Mouse (Mus musculus): Measurements from ENCODE around the gene Insr. TPM values are rescaled to one million over a fixed set of nuclear protein-coding genes. Genes with fewer than 3 reads are reported as not detected.
"Not testable (repeated sequence)": the region's sequence is repeated elsewhere in the genome, so short reads cannot be mapped to it uniquely, and the experiment has no call there.

Insr gene
- polyA plus RNA-seq, 1 experiment: 35.7 TPM

DNA sequence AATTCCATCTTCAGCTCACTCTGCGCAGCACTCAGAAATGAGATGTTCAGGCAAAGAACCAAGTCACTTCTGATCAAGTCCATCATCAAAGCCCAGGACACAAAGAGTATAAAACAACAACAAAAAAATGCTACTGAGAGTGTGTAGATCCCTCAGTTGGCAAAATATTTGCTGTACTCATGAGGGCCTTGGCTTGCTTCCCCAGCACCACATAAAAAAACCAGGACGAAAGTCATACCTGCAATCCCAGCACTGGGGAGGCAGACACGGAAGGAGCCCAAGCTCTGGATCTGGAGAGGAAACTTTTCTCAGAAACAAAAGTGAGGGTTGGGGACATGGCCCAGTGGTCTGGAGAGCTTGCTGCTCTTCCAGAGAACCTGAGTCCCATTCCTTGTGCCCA is 69.5 kb downstream of the Insr start:
- peak overlapping the region; percentile 28 for H3K27ac ChIP-seq (replicated peaks; ENCODE audit: low read depth, low read length)
- peaks cover 13% of the 10 kb centered on the region for H3K4me1 ChIP-seq (ENCODE audit: control insufficient read depth, insufficient read depth, insufficient read length, low read length)
- no peak overlapping the region for H3K4me3 ChIP-seq (ENCODE audit: insufficient read depth, low read depth, low read length)

DNA sequence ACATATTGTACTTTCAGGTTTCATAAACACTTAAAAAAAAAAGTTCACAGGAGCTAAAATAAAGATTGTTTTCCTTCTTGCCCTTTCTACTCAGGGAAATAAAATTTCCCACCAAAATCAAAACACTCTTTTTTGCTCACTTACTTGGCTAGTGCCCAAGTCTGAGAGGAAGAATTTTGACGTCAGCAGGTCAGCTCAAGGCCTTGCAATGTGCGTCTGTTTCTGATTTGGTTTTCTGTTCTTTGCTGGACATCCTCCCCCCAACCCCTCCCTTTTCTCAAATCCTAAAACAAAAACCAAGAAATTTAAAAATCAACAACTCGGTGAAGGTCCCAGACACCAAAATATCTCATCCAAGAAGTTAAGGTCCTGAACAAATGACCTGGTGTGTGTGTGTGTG is 70.1 kb downstream of the Insr start:
- peak overlapping the region; percentile 28 for H3K27ac ChIP-seq (replicated peaks; ENCODE audit: low read depth, low read length)
- H3K4me1 ChIP-seq (ENCODE audit: control insufficient read depth, insufficient read depth, insufficient read length, low read length): peaks cover 11% of the 10 kb centered on the region
- H3K4me3 ChIP-seq (ENCODE audit: insufficient read depth, low read depth, low read length): no peak overlapping the region

- Histone ChIP-seq H3K4me1 (ENCODE audit: control insufficient read depth, insufficient read depth, insufficient read length, low read length) (peaks cover 11% of the 10 kb centered on the region), H3K4me3 (ENCODE audit: insufficient read depth, low read depth, low read length) (no peak overlapping the region), H3K27ac (replicated peaks; ENCODE audit: low read depth, low read length) (peak overlapping the region; percentile 35; the same call in 1 of the 2 replicates)
Measured at GRCm38 (mm10) chr8:3208729-3209128, 70.7 kb downstream of the Insr start.

DNA sequence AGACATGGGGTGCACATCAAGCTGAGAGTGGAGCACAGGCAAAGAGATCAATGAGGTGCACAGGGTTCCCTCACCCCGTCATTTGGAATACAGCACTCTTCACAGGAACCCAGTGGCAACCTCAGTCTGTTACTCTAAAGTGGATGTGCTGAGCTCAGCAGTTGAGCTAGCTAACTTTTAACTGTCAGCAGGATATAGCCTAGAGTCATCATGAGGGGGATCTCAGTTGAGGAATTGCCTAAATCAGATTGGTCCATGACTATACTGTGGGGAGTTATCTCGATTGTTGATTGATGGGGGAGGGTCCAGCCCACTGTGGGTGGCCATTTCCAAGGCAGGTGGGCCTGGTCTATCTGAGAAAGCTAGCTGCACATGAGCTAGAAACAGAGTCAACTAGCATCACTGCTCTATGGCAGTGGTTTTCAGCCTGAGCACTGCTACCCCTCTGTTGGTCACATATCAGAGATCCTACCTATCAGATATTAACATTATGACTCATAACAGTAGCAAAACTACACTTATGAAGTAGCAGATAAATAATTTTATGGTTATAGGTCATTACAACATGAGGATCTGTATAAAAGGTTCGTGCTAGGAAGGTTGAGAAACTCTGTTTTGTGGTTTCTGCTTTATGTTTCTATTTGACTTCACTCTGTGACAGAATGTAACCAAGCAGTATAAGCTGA is 74.5 kb downstream of the Insr start:
- Histone ChIP-seq H3K27ac (replicated peaks; ENCODE audit: low read depth, low read length) (no peak overlapping the region), H3K4me1 (ENCODE audit: control insufficient read depth, insufficient read depth, insufficient read length, low read length) (peaks cover 3% of the 10 kb centered on the region; the same call in 1 of the 2 replicates), H3K4me3 (ENCODE audit: insufficient read depth, low read depth, low read length) (no peak overlapping the region)

- no peaks in the 10 kb centered on the region for H3K4me1 ChIP-seq (ENCODE audit: control insufficient read depth, insufficient read depth, insufficient read length, low read length)
- no peak overlapping the region for H3K27ac ChIP-seq (replicated peaks; ENCODE audit: low read depth, low read length)
- H3K4me3 ChIP-seq (ENCODE audit: insufficient read depth, low read depth, low read length): no peak overlapping the region
Measured at GRCm38 (mm10) chr8:3202792-3203191, 76.6 kb downstream of the Insr start.

DNA sequence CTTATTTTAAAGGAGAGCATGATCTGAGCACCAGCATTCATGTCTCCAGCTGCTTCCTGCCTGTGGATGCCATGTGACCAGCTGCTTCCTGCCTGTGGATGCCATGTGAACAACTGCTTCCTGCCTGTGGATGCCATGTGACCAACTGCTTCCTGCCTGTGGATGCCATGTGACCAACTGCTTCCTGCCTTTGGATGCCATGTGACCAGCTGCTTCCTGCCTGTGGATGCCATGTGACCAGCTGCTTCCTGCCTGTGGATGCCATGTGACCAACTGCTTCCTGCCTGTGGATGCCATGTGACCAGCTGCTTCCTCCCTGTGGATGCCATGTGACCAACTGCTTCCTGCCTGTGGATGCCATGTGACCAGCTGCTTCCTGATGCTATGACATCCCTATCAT is 85.1 kb downstream of the Insr start:
- not testable (repeated sequence) for H3K4me3 ChIP-seq (ENCODE audit: insufficient read depth, low read depth, low read length); H3K27ac ChIP-seq (replicated peaks; ENCODE audit: low read depth, low read length); H3K4me1 ChIP-seq (ENCODE audit: control insufficient read depth, insufficient read depth, insufficient read length, low read length)

DNA sequence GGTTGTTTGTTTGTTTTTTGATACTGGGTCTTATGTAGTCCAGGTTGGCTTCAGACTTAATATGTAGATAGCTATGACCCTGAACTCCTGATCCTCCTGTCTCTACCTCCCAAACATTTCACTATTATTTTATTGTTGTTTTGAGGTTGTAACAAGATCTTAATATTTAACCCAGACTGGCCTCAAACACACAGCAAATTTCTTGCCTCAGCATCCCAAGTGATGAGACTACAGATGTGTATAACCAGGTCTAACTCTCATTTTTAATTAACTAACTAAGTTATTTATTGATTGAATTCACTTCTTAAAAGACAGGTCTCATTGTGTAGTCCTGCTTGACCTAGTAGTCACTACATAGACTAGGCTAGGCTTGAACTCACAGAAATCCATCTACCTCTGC is 88.4 kb downstream of the Insr start:
- Histone ChIP-seq H3K4me3 (ENCODE audit: insufficient read depth, low read depth, low read length) (no peak overlapping the region), H3K27ac (replicated peaks; ENCODE audit: low read depth, low read length) (no peak overlapping the region), H3K4me1 (ENCODE audit: control insufficient read depth, insufficient read depth, insufficient read length, low read length) (no peaks in the 10 kb centered on the region)

- H3K4me3 ChIP-seq (ENCODE audit: insufficient read depth, low read depth, low read length): no peak overlapping the region
- no peaks in the 10 kb centered on the region for H3K4me1 ChIP-seq (ENCODE audit: control insufficient read depth, insufficient read depth, insufficient read length, low read length)
- no peak overlapping the region for H3K27ac ChIP-seq (replicated peaks; ENCODE audit: low read depth, low read length)
Measured at GRCm38 (mm10) chr8:3187456-3187855, 92.0 kb downstream of the Insr start.

DNA sequence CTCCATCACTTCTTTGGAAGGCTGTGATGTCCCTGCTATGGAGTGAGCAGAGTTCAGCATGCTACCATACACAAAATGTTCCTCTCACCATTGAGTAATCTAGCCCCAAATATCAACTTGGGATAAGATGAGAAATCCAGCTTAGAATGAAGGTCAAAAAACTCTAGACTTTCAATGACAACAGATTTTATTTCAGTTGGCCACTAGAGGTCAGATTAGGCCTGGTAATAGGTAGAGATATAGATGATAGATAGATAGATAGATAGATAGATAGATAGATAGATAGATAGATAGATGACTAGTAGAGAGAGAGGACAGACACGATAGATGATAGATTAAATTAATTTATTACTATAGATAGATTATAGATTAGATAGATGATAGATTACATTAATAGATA is 99.5 kb downstream of the Insr start:
- Histone ChIP-seq H3K4me1 (ENCODE audit: control insufficient read depth, insufficient read depth, insufficient read length, low read length) (no peaks in the 10 kb centered on the region), H3K4me3 (ENCODE audit: insufficient read depth, low read depth, low read length) (no peak overlapping the region), H3K27ac (replicated peaks; ENCODE audit: low read depth, low read length) (no peak overlapping the region)

DNA sequence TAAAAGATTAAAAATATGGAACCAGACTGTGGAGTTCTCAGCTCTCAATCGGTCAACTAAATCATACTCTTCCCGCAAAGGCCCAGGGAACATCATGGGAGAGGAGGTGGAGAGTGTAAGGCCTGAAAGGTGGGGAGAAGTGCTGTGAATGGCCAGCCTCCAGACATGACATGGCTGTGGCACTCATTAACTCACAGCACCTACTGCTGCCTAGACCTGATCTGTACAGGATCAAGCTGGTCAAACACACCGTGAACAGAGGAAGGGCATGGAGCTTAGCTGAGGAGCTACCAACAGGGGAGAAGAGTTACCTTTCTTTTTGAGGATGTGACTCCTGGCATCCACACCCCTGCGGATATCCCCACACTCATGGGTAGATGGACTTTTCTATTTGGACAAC is 102.0 kb downstream of the Insr start:
- Histone ChIP-seq H3K27ac (replicated peaks; ENCODE audit: low read depth, low read length) (no peak overlapping the region), H3K4me3 (ENCODE audit: insufficient read depth, low read depth, low read length) (no peak overlapping the region), H3K4me1 (ENCODE audit: control insufficient read depth, insufficient read depth, insufficient read length, low read length) (no peaks in the 10 kb centered on the region)

GRCm38 (mm10) chr8:3172246-3172645 is 107.2 kb downstream of the Insr start:
- H3K4me1 ChIP-seq (ENCODE audit: control insufficient read depth, insufficient read depth, insufficient read length, low read length): no peaks in the 10 kb centered on the region
- H3K4me3 ChIP-seq (ENCODE audit: insufficient read depth, low read depth, low read length): no peak overlapping the region
- H3K27ac ChIP-seq (replicated peaks; ENCODE audit: low read depth, low read length): no peak overlapping the region

DNA sequence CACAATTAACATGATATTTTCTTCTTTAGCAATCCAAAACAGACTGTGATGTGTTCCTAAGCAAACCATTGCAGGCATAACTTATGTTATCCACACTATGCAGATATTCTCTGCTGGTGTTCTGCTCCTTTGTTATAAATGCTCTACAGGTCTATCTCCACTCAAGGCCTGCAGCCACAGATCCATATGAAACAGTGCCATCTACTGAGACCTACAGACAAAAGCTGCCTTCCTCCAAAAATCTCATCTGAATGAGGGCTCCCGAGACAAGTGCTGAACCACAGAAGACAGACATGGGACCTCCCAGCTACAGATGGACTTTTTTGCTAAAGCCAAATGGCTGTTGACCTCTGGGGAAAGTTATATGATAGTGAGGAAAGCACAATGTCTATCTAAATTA is 132.9 kb downstream of the Insr start:
- no peak overlapping the region for H3K4me3 ChIP-seq (ENCODE audit: insufficient read depth, low read depth, low read length)
- no peak overlapping the region for H3K27ac ChIP-seq (replicated peaks; ENCODE audit: low read depth, low read length)
- no peaks in the 10 kb centered on the region for H3K4me1 ChIP-seq (ENCODE audit: control insufficient read depth, insufficient read depth, insufficient read length, low read length)

DNA sequence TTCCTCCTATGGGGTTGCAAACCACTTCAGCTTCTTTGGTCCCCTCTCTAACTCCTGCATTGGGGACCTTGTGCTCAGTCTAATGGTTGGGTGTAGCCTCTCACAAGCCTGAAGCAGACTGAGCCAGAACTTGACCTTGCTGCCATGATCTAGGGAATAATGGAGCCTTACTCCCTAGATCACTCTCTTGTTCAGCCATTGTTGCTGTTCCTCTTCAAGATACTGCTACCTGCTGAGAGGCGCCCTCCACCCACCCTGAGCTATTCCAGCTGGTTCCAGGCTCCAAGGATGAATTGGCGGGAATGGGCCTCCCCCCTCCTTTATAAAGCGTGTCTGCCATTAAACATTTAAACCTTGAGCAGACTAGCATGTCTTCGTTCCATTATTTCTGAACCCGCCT is 179.0 kb downstream of the Insr start:
- not testable (repeated sequence) for H3K27ac ChIP-seq (replicated peaks; ENCODE audit: low read depth, low read length); H3K4me3 ChIP-seq (ENCODE audit: insufficient read depth, low read depth, low read length); H3K4me1 ChIP-seq (ENCODE audit: control insufficient read depth, insufficient read depth, insufficient read length, low read length)

Other genes with a start within 250 kb of the Insr start
- not detected in 2 replicates for gene A430078G23Rik, start 73.8 kb upstream of the Insr start, polyA plus RNA-seq (2012; ENCODE audit: insufficient read depth, insufficient read length, missing spikeins)
- 9.0 and 11.1 TPM in 2 replicates for gene Arhgef18, start 113.4 kb upstream of the Insr start, polyA plus RNA-seq (2012; ENCODE audit: insufficient read depth, insufficient read length, missing spikeins)
- 11.4 and 12.6 TPM in 2 replicates for gene Pex11g, start 188.1 kb upstream of the Insr start, polyA plus RNA-seq (2012; ENCODE audit: insufficient read depth, insufficient read length, missing spikeins)
- not detected in 2 replicates for gene Tex45, start 191.2 kb upstream of the Insr start, polyA plus RNA-seq (2012; ENCODE audit: insufficient read depth, insufficient read length, missing spikeins)
- 12.6 and 13.9 TPM in 2 replicates for gene Zfp358, start 213.5 kb upstream of the Insr start, polyA plus RNA-seq (2012; ENCODE audit: insufficient read depth, insufficient read length, missing spikeins)
- 31.7 and 41.0 TPM in 2 replicates for gene Mcoln1, start 220.8 kb upstream of the Insr start, polyA plus RNA-seq (2012; ENCODE audit: insufficient read depth, insufficient read length, missing spikeins)
- gene Pnpla6, start 235.8 kb upstream of the Insr start, polyA plus RNA-seq (2012; ENCODE audit: insufficient read depth, insufficient read length, missing spikeins): 11.3 and 12.3 TPM in 2 replicates

All from brown adipose tissue, adult 24 weeks (tissue).